Mouse (Mus musculus) forebrain, embryonic 11.5 days (tissue): ENCODE results near the gene Ttf1. TPM values are rescaled to one million over a fixed set of nuclear protein-coding genes. Genes with fewer than 3 reads are reported as not detected.
A peak's percentile ranks its signal among the peaks of the same experiment; 100 is the strongest.
"Not testable (repeated sequence)": the region's sequence is repeated elsewhere in the genome, so short reads cannot be mapped to it uniquely, and the experiment has no call there.

Experiments
- ATAC-seq: fragments of 200-750 bp; cut with Nextera tagmentation; replicated peaks from 2 replicates; pipeline ENCODE4 v1.8.0; 2017; ENCODE audit warnings: moderate TSS enrichment; ENCODE audit not compliant: low FRiP score
- DNase-seq: peaks from one replicate; pipeline ENCODE4 v3.0.0-alpha.2; 2017; ENCODE audit warnings: low spot score
- H3K27ac ChIP-seq: fragments of 300-500 bp; sonication (generic); 2 replicates; pipeline ENCODE4 v1.5.1; 2014; ENCODE audit warnings: low read depth, low read length
- H3K27me3 ChIP-seq: fragments of 300-500 bp; sonication (generic); 2 replicates; pipeline ENCODE4 v1.6.1; 2014; ENCODE audit warnings: mild to moderate bottlenecking, low read length, mixed read lengths; ENCODE audit not compliant: control insufficient read depth, insufficient read depth
- H3K36me3 ChIP-seq: fragments of 300-500 bp; sonication (generic); 2 replicates; pipeline ENCODE4 v1.6.1; 2014; ENCODE audit warnings: mild to moderate bottlenecking, low read length, moderate library complexity, mixed read lengths; ENCODE audit not compliant: control insufficient read depth, insufficient read depth
- H3K4me1 ChIP-seq: fragments of 300-500 bp; sonication (generic); replicated peaks from 2 replicates; pipeline ENCODE4 v1.6.1; 2014; ENCODE audit warnings: low read length, mixed read lengths; ENCODE audit not compliant: control insufficient read depth, insufficient read depth
- H3K4me2 ChIP-seq: fragments of 300-500 bp; sonication (generic); 2 replicates; pipeline ENCODE4 v1.6.1; 2014; ENCODE audit warnings: low read depth, mild to moderate bottlenecking, low read length, moderate library complexity, mixed read lengths; ENCODE audit not compliant: severe bottlenecking
- H3K4me3 ChIP-seq: fragments of 300-500 bp; sonication (generic); 2 replicates; pipeline ENCODE4 v1.5.1; 2014; ENCODE audit warnings: low read depth, low read length
- H3K9ac ChIP-seq: fragments of 300-500 bp; sonication (generic); 2 replicates; pipeline ENCODE4 v1.6.1; 2014; ENCODE audit warnings: low read length
- H3K9me3 ChIP-seq: fragments of 300-500 bp; sonication (generic); 2 replicates; pipeline ENCODE4 v1.6.1; 2016; ENCODE audit warnings: low read length, mixed read lengths; ENCODE audit not compliant: control insufficient read depth
- WGBS: fragments of 180-500 bp; shearing (Covaris S2); extraction: QIAGEN DNeasy Blood & Tissue Kit; methylation state at CpG from one replicate; pipeline ENCODE4 v1.1.7; 2014; 5-methylcytosine and 5-hydroxymethylcytosine counted together
- polyA plus RNA-seq: library from polyadenylated mRNA; unstranded; fragments of >200 nt; fragmentation: Nextera tagmentation; extraction: Ambion mirVana; gene quantifications from 2 replicates; pipeline ENCODE4 v1.2.1, GENCODE M21; 2014

Ttf1 gene
- polyA plus RNA-seq, 1 experiment from 2014 or later = 13.6 TPM

- 84% methylated on average over 8 of the region's 8 CpGs for WGBS
- no peak overlapping the region for H3K4me3 ChIP-seq
- no peaks in the 10 kb centered on the region for H3K27me3 ChIP-seq
- H3K4me1 ChIP-seq = no peaks in the 10 kb centered on the region
- DNase-seq (no peak), ATAC-seq (no peak)
- H3K36me3 ChIP-seq = no peaks in the 10 kb centered on the region
- no peaks in the 10 kb centered on the region for H3K9me3 ChIP-seq
- no peak overlapping the region for H3K27ac ChIP-seq
- H3K4me2 ChIP-seq = no peak overlapping the region
- no peak overlapping the region for H3K9ac ChIP-seq
Measured at GRCm38 (mm10) chr2:29098786-29099185, 38.7 kb downstream of the Ttf1 start.

GRCm38 (mm10) chr2:29099646-29100045, 39.6 kb downstream of the Ttf1 start:
- Histone ChIP-seq H3K9me3 (no peaks in the 10 kb centered on the region), H3K4me1 (no peaks in the 10 kb centered on the region), H3K27me3 (no peaks in the 10 kb centered on the region), H3K4me3 (no peak overlapping the region), H3K9ac (no peak overlapping the region), H3K4me2 (no peak overlapping the region), H3K27ac (no peak overlapping the region), H3K36me3 (no peaks in the 10 kb centered on the region)
- no peak for DNase-seq
- ATAC-seq = no peak
- 91% methylated on average over 14 of the region's 14 CpGs for WGBS

- H3K9ac ChIP-seq = no peak overlapping the region
- no peak overlapping the region for H3K27ac ChIP-seq
- no peaks in the 10 kb centered on the region for H3K4me1 ChIP-seq
- H3K4me2 ChIP-seq = no peak overlapping the region
- H3K4me3 ChIP-seq = no peak overlapping the region
- 76% methylated on average over 7 of the region's 7 CpGs for WGBS
- no peaks in the 10 kb centered on the region for H3K36me3 ChIP-seq
- DNase-seq = no peak
- no peaks in the 10 kb centered on the region for H3K9me3 ChIP-seq
- no peaks in the 10 kb centered on the region for H3K27me3 ChIP-seq
- no peak for ATAC-seq
Measured at GRCm38 (mm10) chr2:29100822-29101534, 40.9 kb downstream of the Ttf1 start.

GRCm38 (mm10) chr2:29102416-29103377, 42.6 kb downstream of the Ttf1 start:
- ATAC-seq, H3K27ac ChIP-seq, DNase-seq, H3K4me1 ChIP-seq, H3K9ac ChIP-seq, H3K4me3 ChIP-seq, H3K27me3 ChIP-seq, H3K9me3 ChIP-seq, H3K36me3 ChIP-seq, H3K4me2 ChIP-seq: not testable (repeated sequence)
- WGBS = 88% methylated on average over 9 of the region's 10 CpGs

GRCm38 (mm10) chr2:29120969-29121368, 60.9 kb downstream of the Ttf1 start:
- Histone ChIP-seq H3K27me3 (no peaks in the 10 kb centered on the region), H3K36me3 (no peaks in the 10 kb centered on the region), H3K4me2 (no peak overlapping the region), H3K27ac (no peak overlapping the region), H3K4me1 (no peaks in the 10 kb centered on the region), H3K9ac (no peak overlapping the region), H3K4me3 (no peak overlapping the region), H3K9me3 (no peaks in the 10 kb centered on the region)
- no peak for ATAC-seq
- DNase-seq = no peak

GRCm38 (mm10) chr2:29122446-29122845, 62.4 kb downstream of the Ttf1 start:
- ATAC-seq (no peak), DNase-seq (no peak)
- H3K4me2 ChIP-seq = no peak overlapping the region
- H3K9me3 ChIP-seq = no peaks in the 10 kb centered on the region
- no peaks in the 10 kb centered on the region for H3K36me3 ChIP-seq
- no peaks in the 10 kb centered on the region for H3K27me3 ChIP-seq
- H3K4me3 ChIP-seq = no peak overlapping the region
- no peak overlapping the region for H3K27ac ChIP-seq
- H3K9ac ChIP-seq = no peak overlapping the region
- peaks cover 2% of the 10 kb centered on the region; the same call in 1 of the 2 replicates for H3K4me1 ChIP-seq
- WGBS = 88% methylated on average over 3 of the region's 3 CpGs

GRCm38 (mm10) chr2:29123907-29124569, 64.0 kb downstream of the Ttf1 start, which contains the start of gene Setx:
TSS of gene Setx (plus strand) at chr2:29124181.
- peak within 1 kb of the TSS; percentile 92 for H3K9ac ChIP-seq
- peak within 1 kb of the TSS; percentile 54 for H3K4me2 ChIP-seq
- DNase-seq (no peak), ATAC-seq (no peak)
- peak within 1 kb of the TSS; percentile 92 for H3K27ac ChIP-seq
- 71% methylated on average over 14 of the region's 14 CpGs for WGBS
- no peaks in the 10 kb centered on the region for H3K27me3 ChIP-seq
- no peaks in the 10 kb centered on the region for H3K36me3 ChIP-seq
- H3K4me1 ChIP-seq = peaks cover 2% of the 10 kb centered on the region; the same call in 1 of the 2 replicates
- H3K4me3 ChIP-seq = peak within 1 kb of the TSS; percentile 71
- no peaks in the 10 kb centered on the region for H3K9me3 ChIP-seq

GRCm38 (mm10) chr2:29124571-29124935, 64.5 kb downstream of the Ttf1 start:
- 1% methylated on average over 18 of the region's 24 CpGs for WGBS
- Histone ChIP-seq H3K9me3 (no peaks in the 10 kb centered on the region), H3K36me3 (no peaks in the 10 kb centered on the region), H3K9ac (peak overlapping the region; percentile 33; the same call in 1 of the 2 replicates), H3K4me2 (peak overlapping the region; percentile 54), H3K4me1 (peaks cover 2% of the 10 kb centered on the region; the same call in 1 of the 2 replicates), H3K27me3 (no peaks in the 10 kb centered on the region), H3K27ac (peak overlapping the region; percentile 55; the same call in 1 of the 2 replicates), H3K4me3 (peak overlapping the region; percentile 71)
- DNase-seq (no peak), ATAC-seq (no peak; the same call in 1 of the 2 replicates)
